Mouse (Mus musculus): ENCODE measurements around the gene H2-M10.6.

DNA sequence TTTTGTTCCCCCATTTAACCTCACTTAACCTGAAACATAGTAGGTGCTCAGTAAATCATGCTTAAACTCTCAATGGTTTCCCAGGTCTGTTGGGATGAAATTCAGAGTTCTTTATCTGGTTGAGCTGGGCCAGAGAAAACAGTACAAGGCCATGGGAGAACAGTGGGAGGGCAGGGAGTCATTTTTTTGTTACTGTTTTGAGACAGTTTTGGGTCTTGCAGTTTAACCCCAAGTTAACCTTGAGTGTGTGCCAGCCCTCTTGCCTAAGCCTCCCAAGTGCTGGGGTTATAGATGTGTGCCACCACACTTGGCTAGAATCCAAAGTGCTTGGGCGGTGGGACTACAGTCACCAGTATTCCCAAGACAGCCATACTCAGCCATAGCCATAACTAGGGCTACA lies 32.8 kb downstream of the H2-M10.6 start:
- TF ChIP-seq ZC3H11A (IDR thresholded peaks at IDR 0.05; ENCODE audit: borderline replicate concordance, low read depth, low read length) (no peak), MAFK (IDR thresholded peaks at IDR 0.05; ENCODE audit: insufficient read depth, low read depth, low read length) (no peak)
